Mouse (Mus musculus): ENCODE data around the gene Fam71f2. TPM values are rescaled to one million over a fixed set of nuclear protein-coding genes. Genes with fewer than 3 reads are reported as not detected.

Gene Fam71f2
- polyA plus RNA-seq (2011; ENCODE audit: insufficient read depth, insufficient read length, low read depth, missing spikeins), result 1.5 and 1.9 TPM in 2 replicates

GRCm38 (mm10) chr6:29279293-29279692 is at the start of gene Fam71f2:
TSS of gene Fam71f2 (plus strand) at chr6:29279593.
- Histone ChIP-seq H3K9me3 (replicated peaks; ENCODE audit: control insufficient read depth, insufficient read depth, low read length, poor library complexity, severe bottlenecking) (no peaks in the 10 kb centered on the region), H3K27ac (ENCODE audit: insufficient read depth, low read length) (peak within 1 kb of the TSS; percentile 64), H3K4me3 (ENCODE audit: low read depth, low read length) (no peak within 1 kb of the TSS), H3K4me1 (ENCODE audit: control insufficient read depth, insufficient read depth, low read length) (no peaks in the 10 kb centered on the region), H3K36me3 (ENCODE audit: control insufficient read depth, insufficient read depth, low read length, poor library complexity, severe bottlenecking) (peaks cover 11% of the 10 kb centered on the region), H3K27me3 (ENCODE audit: control insufficient read depth, insufficient read depth, low read length, poor library complexity, severe bottlenecking) (no peaks in the 10 kb centered on the region), H3K9ac (ENCODE audit: low read depth, poor library complexity, severe bottlenecking) (no peak within 1 kb of the TSS)
- TF ChIP-seq POLR2A (IDR thresholded peaks at IDR 0.05; ENCODE audit: insufficient read depth, low read length) (no peak), EP300 (IDR thresholded peaks at IDR 0.05; ENCODE audit: insufficient read depth, low read depth, low read length) (no peak), CTCF (IDR thresholded peaks at IDR 0.05; ENCODE audit: low read depth, low read length) (no peak)

- Histone ChIP-seq H3K4me1 (ENCODE audit: control insufficient read depth, insufficient read depth, low read length) (no peaks in the 10 kb centered on the region), H3K9me3 (replicated peaks; ENCODE audit: control insufficient read depth, insufficient read depth, low read length, poor library complexity, severe bottlenecking) (no peaks in the 10 kb centered on the region), H3K4me3 (ENCODE audit: low read depth, low read length) (no peak overlapping the region), H3K9ac (ENCODE audit: low read depth, poor library complexity, severe bottlenecking) (no peak overlapping the region), H3K36me3 (ENCODE audit: control insufficient read depth, insufficient read depth, low read length, poor library complexity, severe bottlenecking) (no peaks in the 10 kb centered on the region), H3K27ac (ENCODE audit: insufficient read depth, low read length) (no peak overlapping the region), H3K27me3 (ENCODE audit: control insufficient read depth, insufficient read depth, low read length, poor library complexity, severe bottlenecking) (no peaks in the 10 kb centered on the region)
- no peak for TF ChIP-seq POLR2A (IDR thresholded peaks at IDR 0.05; ENCODE audit: insufficient read depth, low read length)
- no peak for TF ChIP-seq EP300 (IDR thresholded peaks at IDR 0.05; ENCODE audit: insufficient read depth, low read depth, low read length)
- TF ChIP-seq CTCF (IDR thresholded peaks at IDR 0.05; ENCODE audit: low read depth, low read length), result no peak
These were observed 49.0 kb upstream of the Fam71f2 start for GRCm38 (mm10) chr6:29230386-29230785.

GRCm38 (mm10) chr6:29231799-29232198 is 47.6 kb upstream of the Fam71f2 start:
- Histone ChIP-seq H3K36me3 (ENCODE audit: control insufficient read depth, insufficient read depth, low read length, poor library complexity, severe bottlenecking) (no peaks in the 10 kb centered on the region), H3K27ac (ENCODE audit: insufficient read depth, low read length) (no peak overlapping the region), H3K9ac (ENCODE audit: low read depth, poor library complexity, severe bottlenecking) (no peak overlapping the region), H3K4me1 (ENCODE audit: control insufficient read depth, insufficient read depth, low read length) (no peaks in the 10 kb centered on the region), H3K9me3 (replicated peaks; ENCODE audit: control insufficient read depth, insufficient read depth, low read length, poor library complexity, severe bottlenecking) (no peaks in the 10 kb centered on the region), H3K4me3 (ENCODE audit: low read depth, low read length) (no peak overlapping the region), H3K27me3 (ENCODE audit: control insufficient read depth, insufficient read depth, low read length, poor library complexity, severe bottlenecking) (no peaks in the 10 kb centered on the region)
- no peak for TF ChIP-seq CTCF (IDR thresholded peaks at IDR 0.05; ENCODE audit: low read depth, low read length)
- TF ChIP-seq POLR2A (IDR thresholded peaks at IDR 0.05; ENCODE audit: insufficient read depth, low read length), result no peak
- TF ChIP-seq EP300 (IDR thresholded peaks at IDR 0.05; ENCODE audit: insufficient read depth, low read depth, low read length), result no peak

- TF ChIP-seq CTCF (IDR thresholded peaks at IDR 0.05; ENCODE audit: low read depth, low read length) (no peak), EP300 (IDR thresholded peaks at IDR 0.05; ENCODE audit: insufficient read depth, low read depth, low read length) (no peak), POLR2A (IDR thresholded peaks at IDR 0.05; ENCODE audit: insufficient read depth, low read length) (no peak)
- Histone ChIP-seq H3K27ac (ENCODE audit: insufficient read depth, low read length) (no peak overlapping the region), H3K9me3 (replicated peaks; ENCODE audit: control insufficient read depth, insufficient read depth, low read length, poor library complexity, severe bottlenecking) (no peaks in the 10 kb centered on the region), H3K4me1 (ENCODE audit: control insufficient read depth, insufficient read depth, low read length) (no peaks in the 10 kb centered on the region), H3K4me3 (ENCODE audit: low read depth, low read length) (no peak overlapping the region), H3K27me3 (ENCODE audit: control insufficient read depth, insufficient read depth, low read length, poor library complexity, severe bottlenecking) (no peaks in the 10 kb centered on the region), H3K9ac (ENCODE audit: low read depth, poor library complexity, severe bottlenecking) (no peak overlapping the region), H3K36me3 (ENCODE audit: control insufficient read depth, insufficient read depth, low read length, poor library complexity, severe bottlenecking) (no peaks in the 10 kb centered on the region)
These were observed 47.1 kb upstream of the Fam71f2 start for GRCm38 (mm10) chr6:29232321-29232720.

GRCm38 (mm10) chr6:29233710-29234109 is 45.7 kb upstream of the Fam71f2 start:
- no peaks in the 10 kb centered on the region for H3K4me1 ChIP-seq (ENCODE audit: control insufficient read depth, insufficient read depth, low read length)
- H3K27ac ChIP-seq (ENCODE audit: insufficient read depth, low read length), result no peak overlapping the region
- no peak for TF ChIP-seq EP300 (IDR thresholded peaks at IDR 0.05; ENCODE audit: insufficient read depth, low read depth, low read length)
- TF ChIP-seq POLR2A (IDR thresholded peaks at IDR 0.05; ENCODE audit: insufficient read depth, low read length), result no peak
- TF ChIP-seq CTCF (IDR thresholded peaks at IDR 0.05; ENCODE audit: low read depth, low read length), result no peak
- no peaks in the 10 kb centered on the region for H3K36me3 ChIP-seq (ENCODE audit: control insufficient read depth, insufficient read depth, low read length, poor library complexity, severe bottlenecking)
- H3K9me3 ChIP-seq (replicated peaks; ENCODE audit: control insufficient read depth, insufficient read depth, low read length, poor library complexity, severe bottlenecking), result no peaks in the 10 kb centered on the region
- H3K4me3 ChIP-seq (ENCODE audit: low read depth, low read length), result no peak overlapping the region
- H3K27me3 ChIP-seq (ENCODE audit: control insufficient read depth, insufficient read depth, low read length, poor library complexity, severe bottlenecking), result no peaks in the 10 kb centered on the region
- H3K9ac ChIP-seq (ENCODE audit: low read depth, poor library complexity, severe bottlenecking), result no peak overlapping the region

GRCm38 (mm10) chr6:29234272-29234671 is 45.1 kb upstream of the Fam71f2 start:
- TF ChIP-seq CTCF (IDR thresholded peaks at IDR 0.05; ENCODE audit: low read depth, low read length) (peak; percentile 84), POLR2A (IDR thresholded peaks at IDR 0.05; ENCODE audit: insufficient read depth, low read length) (no peak)

More at GRCm38 (mm10) chr6:29234272-29234671, 45.1 kb upstream of the Fam71f2 start:
- no peak overlapping the region for H3K4me3 ChIP-seq (ENCODE audit: low read depth, low read length)
- no peaks in the 10 kb centered on the region for H3K9me3 ChIP-seq (replicated peaks; ENCODE audit: control insufficient read depth, insufficient read depth, low read length, poor library complexity, severe bottlenecking)
- no peaks in the 10 kb centered on the region for H3K27me3 ChIP-seq (ENCODE audit: control insufficient read depth, insufficient read depth, low read length, poor library complexity, severe bottlenecking)
- H3K4me1 ChIP-seq (ENCODE audit: control insufficient read depth, insufficient read depth, low read length), result no peaks in the 10 kb centered on the region
- H3K9ac ChIP-seq (ENCODE audit: low read depth, poor library complexity, severe bottlenecking), result no peak overlapping the region
- no peak overlapping the region for H3K27ac ChIP-seq (ENCODE audit: insufficient read depth, low read length)
- no peaks in the 10 kb centered on the region for H3K36me3 ChIP-seq (ENCODE audit: control insufficient read depth, insufficient read depth, low read length, poor library complexity, severe bottlenecking)
